Mouse (Mus musculus) CH12.LX (cell line): ENCODE measurements at regions not wholly inside any gene's neighbourhood (a gene's known extent, or its start where the extent isn't known, plus 50 kb on each side); places are given as distances from the start of the nearest gene placed in this dataset.

ENCODE experiments used
- CTCF ChIP-seq, 2 experiments: IDR thresholded peaks in 1 of 2; conservative IDR thresholded peaks in 1 of 2; 2 replicates each; pipeline ENCODE4 v1.5.1; 2011 to 2012; ENCODE audit warnings: low read depth in 2 of 2, low read length in 2 of 2, improper control_type of control experiment in 1 of 2, inconsistent platforms in 1 of 2, mild to moderate bottlenecking in 1 of 2, moderate library complexity in 1 of 2
- MAX ChIP-seq: IDR thresholded peaks from 2 replicates; pipeline ENCODE4 v1.6.1; 2011; ENCODE audit warnings: low read length, improper control_type of control experiment
- NRF1 ChIP-seq: IDR thresholded peaks from 2 replicates; pipeline ENCODE4 v1.6.1; 2014; ENCODE audit warnings: low read depth, mild to moderate bottlenecking, inconsistent platforms, low read length, improper control_type of control experiment, moderate library complexity
- POLR2A ChIP-seq: IDR thresholded peaks from 2 replicates; pipeline ENCODE4 v1.6.1; 2011; ENCODE audit warnings: low read depth, mild to moderate bottlenecking, improper control_type of control experiment, low read length
- ZNF384 ChIP-seq: IDR thresholded peaks from 2 replicates; pipeline ENCODE4 v1.6.1; 2012; ENCODE audit warnings: low read depth, low read length, improper control_type of control experiment, inconsistent platforms

DNA sequence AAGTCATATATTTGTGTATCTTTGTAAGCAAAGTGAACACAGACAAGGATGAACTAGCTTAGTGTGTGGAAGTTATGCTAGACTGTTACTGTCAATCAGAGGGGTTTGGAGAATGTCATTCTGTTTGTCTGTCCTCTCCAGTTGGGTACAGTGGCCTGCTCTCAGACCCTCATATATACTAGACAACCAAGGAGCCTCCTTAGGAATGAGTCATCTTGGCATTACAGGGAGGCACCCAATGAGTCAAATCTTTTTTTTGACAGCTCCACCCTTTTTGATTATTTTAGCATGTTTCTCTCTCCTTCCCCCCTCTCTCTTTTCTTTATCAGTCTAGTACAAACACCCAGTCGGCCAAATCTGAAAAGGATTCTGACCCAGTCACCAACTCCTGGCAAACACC, 416.3 kb upstream of the Ubash3b start:
- TF ChIP-seq POLR2A, result no peak
- no peak for TF ChIP-seq ZNF384
- no peak for TF ChIP-seq NRF1
- TF ChIP-seq CTCF (conservative IDR thresholded peaks at IDR 0.05 in 1 of 2, IDR thresholded peaks at IDR 0.05 in 1 of 2; ENCODE audit: low read depth in 2 of 2, low read length in 2 of 2), result no peak
- TF ChIP-seq MAX, result no peak
